Mouse (Mus musculus) embryo, embryonic 10 days (tissue): ENCODE results near the gene Ddx20.

Experiments
- DNase-seq: peaks from one replicate; pipeline ENCODE4 v3.0.0-alpha.2; 2015; ENCODE audit warnings: low spot score

Ddx20 gene

GRCm38 (mm10) chr3:105687324-105688060 is at the start of gene Ddx20:
Ddx20 (minus strand) TSS chr3:105687574.
- DNase-seq, result peak; percentile 98

- no peak for DNase-seq
Measured at GRCm38 (mm10) chr3:105737070-105737469, 49.7 kb upstream of the Ddx20 start.

GRCm38 (mm10) chr3:105736148-105736547 is 48.8 kb upstream of the Ddx20 start:
- no peak for DNase-seq

GRCm38 (mm10) chr3:105735285-105735684 is 47.9 kb upstream of the Ddx20 start:
- DNase-seq, result no peak

- DNase-seq, result no peak
Measured at GRCm38 (mm10) chr3:105733538-105733937, 46.2 kb upstream of the Ddx20 start.

GRCm38 (mm10) chr3:105732360-105732759 is 45.0 kb upstream of the Ddx20 start:
- no peak for DNase-seq

GRCm38 (mm10) chr3:105726037-105726436 is 38.7 kb upstream of the Ddx20 start:
- peak; percentile 75 for DNase-seq

- no peak for DNase-seq
Measured at GRCm38 (mm10) chr3:105722510-105722909, 35.1 kb upstream of the Ddx20 start.

- DNase-seq, result no peak
Measured at GRCm38 (mm10) chr3:105721681-105722201, 34.4 kb upstream of the Ddx20 start.

- DNase-seq, result no peak
Measured at GRCm38 (mm10) chr3:105720514-105720913, 33.1 kb upstream of the Ddx20 start.

GRCm38 (mm10) chr3:105719979-105720378 is 32.6 kb upstream of the Ddx20 start:
- DNase-seq, result no peak

GRCm38 (mm10) chr3:105718746-105719145 is 31.4 kb upstream of the Ddx20 start:
- peak; percentile 18 for DNase-seq

- peak; percentile 31 for DNase-seq
Measured at GRCm38 (mm10) chr3:105717856-105718555, 30.6 kb upstream of the Ddx20 start.

GRCm38 (mm10) chr3:105716353-105717000 is 29.1 kb upstream of the Ddx20 start:
- peak; percentile 11 for DNase-seq

- peak; percentile 11 for DNase-seq
Measured at GRCm38 (mm10) chr3:105714820-105715167, 27.4 kb upstream of the Ddx20 start.

GRCm38 (mm10) chr3:105714091-105714819 is 26.9 kb upstream of the Ddx20 start:
- DNase-seq, result peak; percentile 63

GRCm38 (mm10) chr3:105712827-105713226 is 25.5 kb upstream of the Ddx20 start:
- DNase-seq, result no peak

- peak; percentile 8 for DNase-seq
Measured at GRCm38 (mm10) chr3:105711741-105712140, 24.4 kb upstream of the Ddx20 start.

GRCm38 (mm10) chr3:105710246-105710645 is 22.9 kb upstream of the Ddx20 start:
- DNase-seq, result no peak

GRCm38 (mm10) chr3:105707590-105707989 is 20.2 kb upstream of the Ddx20 start:
- peak; percentile 61 for DNase-seq

- DNase-seq, result no peak
Measured at GRCm38 (mm10) chr3:105706366-105707020, 19.1 kb upstream of the Ddx20 start.

- no peak for DNase-seq
Measured at GRCm38 (mm10) chr3:105705561-105705960, 18.2 kb upstream of the Ddx20 start.
